Mouse (Mus musculus): ENCODE results near the gene Uimc1.

Gene Uimc1

DNA sequence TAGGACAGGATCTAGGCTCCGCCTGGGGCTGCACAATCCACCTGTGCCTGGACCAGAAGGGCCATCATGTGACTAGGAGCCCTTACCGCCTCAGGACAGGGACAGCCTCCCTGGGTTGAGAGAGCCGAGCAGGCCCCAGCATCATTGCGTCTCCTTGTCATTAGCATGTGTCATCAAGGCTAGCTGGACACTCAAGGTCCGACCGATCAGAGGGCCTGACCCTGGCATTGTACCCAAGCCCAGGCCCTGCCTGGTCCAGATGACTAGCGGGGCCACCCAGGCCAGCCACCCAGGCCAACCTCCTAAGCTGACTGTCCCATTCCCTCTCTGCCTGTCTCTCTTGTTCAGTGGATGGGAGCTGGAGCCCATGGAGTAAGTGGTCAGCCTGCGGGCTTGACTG, 102.5 kb downstream of the Uimc1 start:
- in situ Hi-C loops (cut with MseI, MboI), result no loop called here

DNA sequence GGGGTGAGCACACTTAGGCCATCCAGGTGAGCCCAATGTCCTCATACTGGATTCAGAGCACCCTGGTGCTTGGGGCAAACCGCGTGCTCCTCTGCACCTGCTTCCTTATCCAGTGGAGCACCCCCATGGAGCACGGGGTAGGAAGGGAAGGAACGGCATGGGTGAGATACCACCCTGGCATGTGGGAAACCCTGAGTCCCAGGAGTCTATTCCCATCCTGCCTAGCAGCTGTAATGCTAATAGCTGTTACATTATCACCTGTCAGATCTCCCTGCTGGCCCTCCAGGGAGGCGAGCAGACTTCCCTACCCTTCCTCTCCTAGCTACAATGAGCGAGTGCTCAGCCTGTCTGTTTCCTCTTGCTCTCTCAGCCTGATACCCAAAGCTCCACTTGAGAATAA, 104.9 kb downstream of the Uimc1 start:
- in situ Hi-C loops (cut with MseI, MboI), result no loop called here

GRCm38 (mm10) chr13:54994576-54994975, 105.5 kb downstream of the Uimc1 start:
- in situ Hi-C loops (cut with MseI, MboI), result no loop called here

GRCm38 (mm10) chr13:54992215-54992614, 107.9 kb downstream of the Uimc1 start:
- in situ Hi-C loops (cut with MseI, MboI), result no loop called here

- in situ Hi-C loops (cut with MseI, MboI), result no loop called here
Measured at GRCm38 (mm10) chr13:54988181-54988760, 111.8 kb downstream of the Uimc1 start.

GRCm38 (mm10) chr13:54987405-54987804, 112.7 kb downstream of the Uimc1 start:
- in situ Hi-C loops (cut with MseI, MboI), result no loop called here

DNA sequence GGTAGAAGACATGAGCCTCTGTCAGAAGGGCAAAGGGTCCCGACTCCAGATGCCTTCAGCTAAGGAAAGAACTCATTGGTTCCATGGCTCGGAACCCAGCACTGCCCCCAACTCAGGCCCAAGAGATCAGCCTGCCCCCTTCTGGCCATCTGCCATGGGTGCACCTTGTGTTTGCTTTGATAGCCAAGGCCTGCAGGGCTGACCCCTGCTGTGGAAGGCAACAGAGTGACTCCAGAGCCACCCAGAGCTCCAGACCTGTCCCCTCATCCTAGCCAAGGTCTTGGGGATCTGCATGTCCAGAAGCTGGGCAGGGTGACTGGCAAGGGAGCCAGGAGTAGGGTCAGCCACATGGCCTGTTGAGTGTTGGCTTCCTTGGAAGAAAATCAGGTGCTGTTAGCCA, 116.5 kb downstream of the Uimc1 start:
- in situ Hi-C loops (cut with MseI, MboI), result no loop called here

DNA sequence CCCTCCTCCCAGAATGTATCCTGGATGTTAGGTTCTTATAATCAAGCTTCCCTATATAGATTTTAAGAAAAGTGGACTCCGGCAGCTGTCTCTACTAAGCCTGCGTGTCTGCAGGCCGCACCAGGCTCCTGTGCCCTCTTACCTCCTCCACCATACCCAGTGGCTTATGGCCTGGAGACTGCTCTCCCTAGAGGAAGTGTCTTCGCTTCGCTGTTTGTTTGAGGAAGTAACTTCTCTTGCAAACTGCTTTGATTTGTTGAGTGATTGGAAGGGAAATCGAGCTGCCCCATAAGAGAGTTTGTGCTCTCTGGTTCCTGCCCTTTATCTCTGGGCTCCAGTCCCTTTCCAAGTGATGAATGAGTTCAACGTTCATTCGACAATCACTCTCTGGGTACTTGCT, 117.1 kb downstream of the Uimc1 start:
- in situ Hi-C loops (cut with MseI, MboI), result no loop called here

DNA sequence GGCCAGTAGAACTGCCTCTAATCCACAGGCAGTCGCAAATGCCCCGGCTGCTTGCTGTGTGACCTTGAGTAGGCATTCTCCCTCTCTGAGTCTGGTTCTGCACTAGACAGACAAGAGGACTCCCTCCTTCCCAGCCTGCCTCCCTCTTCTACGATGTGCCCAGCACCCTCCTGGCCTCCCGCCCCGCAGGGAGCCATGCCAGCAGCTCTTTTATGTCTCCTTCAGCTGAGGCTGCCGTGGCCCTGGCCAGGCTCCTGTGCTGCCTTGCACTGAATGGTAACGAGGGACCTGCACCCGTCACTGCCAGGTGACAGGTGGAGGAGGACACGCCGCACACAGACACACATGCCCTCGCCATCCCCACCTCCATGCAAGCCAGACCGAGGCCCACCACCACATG, 119.1 kb downstream of the Uimc1 start:
- in situ Hi-C loops (cut with MseI, MboI), result no loop called here

GRCm38 (mm10) chr13:54978804-54979203, 121.3 kb downstream of the Uimc1 start:
- in situ Hi-C loops (cut with MseI, MboI), result no loop called here
